Mouse (Mus musculus) kidney, adult 2 months (tissue): ENCODE measurements at regions not wholly inside any gene's neighbourhood (a gene's known extent, or its start where the extent isn't known, plus 50 kb on each side); places are given as distances from the start of the nearest gene placed in this dataset.

Source experiments
- DNase-seq: peaks from one replicate; pipeline ENCODE4 v3.0.0; 2021
- H3K27ac ChIP-seq: fragments of 200-500 bp; 2 replicates; pipeline ENCODE4 v1.5.1; 2012; ENCODE audit warnings: low read depth, low read length, control low read depth, inconsistent platforms; ENCODE audit not compliant: insufficient read depth
- H3K27me3 ChIP-seq: fragments of 200-500 bp; replicated peaks from 2 replicates; pipeline ENCODE4 v1.6.1; 2012; ENCODE audit warnings: mild to moderate bottlenecking, moderate library complexity, low read length, inconsistent platforms; ENCODE audit not compliant: control insufficient read depth, insufficient read depth
- H3K36me3 ChIP-seq: fragments of 200-500 bp; 2 replicates; pipeline ENCODE4 v1.6.1; 2012; ENCODE audit warnings: mild to moderate bottlenecking, moderate library complexity, low read length, inconsistent platforms; ENCODE audit not compliant: control insufficient read depth, insufficient read depth
- H3K4me1 ChIP-seq: fragments of 200-500 bp; 2 replicates; pipeline ENCODE4 v1.6.1; 2011; ENCODE audit warnings: low read length; ENCODE audit not compliant: control insufficient read depth, insufficient read depth
- H3K4me3 ChIP-seq: fragments of 200-500 bp; 2 replicates; pipeline ENCODE4 v1.5.1; 2011; ENCODE audit warnings: mild to moderate bottlenecking, low read depth, low read length, control low read depth; ENCODE audit not compliant: insufficient read depth
- CTCF ChIP-seq: fragments of 200-500 bp; conservative IDR thresholded peaks from 2 replicates; pipeline ENCODE4 v1.5.1; 2011; ENCODE audit warnings: low read depth, mild to moderate bottlenecking, control low read depth, low read length, moderate library complexity, mixed read lengths; ENCODE audit not compliant: insufficient read depth, insufficient read length
- POLR2A ChIP-seq: fragments of 200-500 bp; IDR thresholded peaks from one replicate; pipeline ENCODE4 v1.6.1; 2011; ENCODE audit warnings: low read depth, low read length, control low read depth
- WGBS: fragments of 180-500 bp; shearing (Covaris S2); methylation state at CpG from one replicate; pipeline ENCODE4 v1.1.7; 2018; 5-methylcytosine and 5-hydroxymethylcytosine counted together

DNA sequence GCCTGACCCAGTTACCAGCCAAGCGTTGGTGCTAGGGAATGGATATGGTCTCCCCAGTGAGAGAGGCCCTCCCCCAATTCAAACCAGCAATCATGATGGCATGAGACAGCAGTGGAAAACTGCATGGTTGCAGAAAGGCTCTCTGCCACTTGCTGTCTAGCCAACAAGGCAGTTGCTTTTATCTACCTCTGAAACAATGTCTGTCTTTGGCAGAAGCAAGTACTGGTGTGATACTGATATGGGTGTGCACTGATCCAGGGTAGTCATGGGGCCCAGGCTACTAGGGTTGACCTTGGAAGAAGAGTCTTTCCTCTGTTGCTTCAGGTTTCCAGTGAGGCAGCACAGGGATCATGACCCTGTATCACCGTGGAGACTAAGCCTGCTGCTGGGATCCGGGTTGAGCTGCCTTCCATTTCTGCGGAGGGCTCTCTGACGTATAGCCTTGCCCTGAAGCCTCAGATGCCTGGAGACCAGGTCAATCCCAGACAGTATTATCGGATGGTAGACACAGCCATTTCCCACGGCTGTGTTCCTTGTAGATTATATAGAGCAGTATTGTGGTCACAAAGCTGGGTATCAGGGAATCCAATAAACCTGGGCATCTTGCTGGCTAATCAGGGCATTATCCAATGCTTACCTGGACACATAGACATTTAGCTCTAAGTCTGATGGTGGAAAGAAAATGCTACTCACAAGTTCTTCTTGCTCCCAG is 101.5 kb upstream of the Klf13 start:
- Histone ChIP-seq H3K4me1 (no peaks in the 10 kb centered on the region), H3K36me3 (no peaks in the 10 kb centered on the region), H3K27me3 (no peaks in the 10 kb centered on the region), H3K4me3 (no peak overlapping the region), H3K27ac (no peak overlapping the region)
- no peak for DNase-seq
- 62% methylated on average over 7 of the region's 7 CpGs for WGBS
- TF ChIP-seq CTCF: no peak
- TF ChIP-seq POLR2A: no peak

DNA sequence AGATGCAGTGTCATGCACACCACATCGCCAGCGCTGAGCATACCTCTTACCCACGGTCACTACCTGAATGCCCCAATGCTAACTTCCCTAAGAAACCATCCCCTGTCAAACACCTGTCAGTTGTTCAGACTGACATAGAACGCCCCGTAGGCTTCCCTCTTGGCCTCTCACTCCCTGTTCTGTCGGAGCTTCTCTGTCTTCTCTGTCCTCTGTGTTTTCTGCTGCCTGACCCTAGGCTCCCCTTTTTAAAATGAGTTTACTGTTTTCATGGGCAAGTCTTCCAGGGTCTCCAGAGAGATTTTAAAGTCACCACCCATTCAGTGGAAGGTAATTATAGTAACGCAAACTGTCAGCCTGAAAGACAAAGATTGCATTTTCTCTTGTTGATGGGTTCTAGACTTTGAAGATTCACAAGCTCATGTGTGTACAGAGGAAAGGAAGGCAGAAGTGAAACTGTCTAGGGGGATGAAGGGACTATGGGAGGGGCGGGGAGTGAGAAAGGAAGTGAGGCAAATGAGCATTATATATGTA is 99.1 kb upstream of the Klf13 start:
- whole genome bisulfite sequencing: 87% methylated on average over 8 of the region's 8 CpGs
- Histone ChIP-seq H3K27ac (no peak overlapping the region), H3K27me3 (no peaks in the 10 kb centered on the region), H3K4me1 (no peaks in the 10 kb centered on the region), H3K4me3 (no peak overlapping the region), H3K36me3 (no peaks in the 10 kb centered on the region)
- DNase-seq: no peak
- TF ChIP-seq CTCF: no peak
- no peak for TF ChIP-seq POLR2A

DNA sequence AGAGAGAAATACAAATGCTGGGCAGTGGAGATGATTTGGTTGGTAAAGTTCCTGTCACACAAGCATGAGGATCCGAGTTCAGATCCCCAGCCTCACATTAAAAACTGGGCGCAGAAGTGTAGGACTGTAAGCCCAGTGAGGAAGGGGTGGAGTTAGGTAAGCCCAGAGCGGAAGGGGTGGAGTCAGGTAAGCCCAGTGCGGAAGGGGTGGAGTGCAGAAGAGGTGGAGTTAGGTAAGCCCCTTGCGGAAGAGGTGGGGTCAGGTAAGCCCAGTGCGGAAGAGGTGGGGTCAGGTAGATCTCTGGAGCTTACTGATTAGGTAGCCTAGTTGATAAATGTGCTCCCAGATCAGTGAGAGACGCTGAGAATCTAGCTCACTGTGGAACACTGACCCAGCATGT is 97.4 kb upstream of the Klf13 start:
- TF ChIP-seq POLR2A (no peak), CTCF (no peak)
- H3K4me1 ChIP-seq: no peaks in the 10 kb centered on the region
- DNase-seq: no peak
- WGBS: 93% methylated on average over 7 of the region's 7 CpGs
- no peaks in the 10 kb centered on the region for H3K27me3 ChIP-seq
- H3K36me3 ChIP-seq: no peaks in the 10 kb centered on the region
- no peak overlapping the region for H3K4me3 ChIP-seq
- H3K27ac ChIP-seq: no peak overlapping the region

GRCm38 (mm10) chr7:64035025-64035606 is 96.4 kb upstream of the Klf13 start:
- no peak for DNase-seq
- Histone ChIP-seq H3K27me3 (no peaks in the 10 kb centered on the region), H3K4me1 (no peaks in the 10 kb centered on the region), H3K36me3 (no peaks in the 10 kb centered on the region), H3K4me3 (no peak overlapping the region), H3K27ac (no peak overlapping the region)
- TF ChIP-seq CTCF: no peak
- no peak for TF ChIP-seq POLR2A
- 83% methylated on average over 8 of the region's 8 CpGs for WGBS

DNA sequence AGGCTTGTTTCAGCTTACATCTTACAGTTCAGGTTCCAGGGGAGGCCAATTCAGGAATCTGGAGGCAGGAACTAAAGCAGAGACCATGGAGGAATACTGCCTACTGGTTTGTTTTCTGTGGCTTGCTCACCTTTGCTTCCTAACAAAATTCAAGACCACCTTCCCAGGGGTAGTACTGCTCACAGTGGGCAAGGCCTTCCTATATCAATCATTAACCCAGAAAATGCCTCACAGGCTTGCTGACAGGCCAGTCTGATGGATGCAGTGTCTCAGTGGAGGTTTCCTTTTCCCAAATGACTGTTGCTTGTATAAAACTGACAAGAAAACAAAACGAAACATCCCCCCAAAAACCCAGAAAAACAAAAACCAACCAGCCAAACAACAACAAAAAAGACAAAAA is 95.8 kb upstream of the Klf13 start:
- no peaks in the 10 kb centered on the region for H3K36me3 ChIP-seq
- no peak for DNase-seq
- H3K4me1 ChIP-seq: no peaks in the 10 kb centered on the region
- no peaks in the 10 kb centered on the region for H3K27me3 ChIP-seq
- TF ChIP-seq CTCF (no peak), POLR2A (no peak)
- WGBS: 76% methylated on average over 1 of the region's 1 CpGs
- no peak overlapping the region for H3K27ac ChIP-seq
- no peak overlapping the region for H3K4me3 ChIP-seq

- no peak for TF ChIP-seq POLR2A
- TF ChIP-seq CTCF: no peak
- no peak overlapping the region for H3K27ac ChIP-seq
- no peaks in the 10 kb centered on the region for H3K27me3 ChIP-seq
- WGBS: 61% methylated on average over 2 of the region's 2 CpGs
- DNase-seq: no peak
- H3K4me3 ChIP-seq: no peak overlapping the region
- no peaks in the 10 kb centered on the region for H3K36me3 ChIP-seq
- H3K4me1 ChIP-seq: no peaks in the 10 kb centered on the region
Observed at GRCm38 (mm10) chr7:64033388-64033787, 94.7 kb upstream of the Klf13 start.

DNA sequence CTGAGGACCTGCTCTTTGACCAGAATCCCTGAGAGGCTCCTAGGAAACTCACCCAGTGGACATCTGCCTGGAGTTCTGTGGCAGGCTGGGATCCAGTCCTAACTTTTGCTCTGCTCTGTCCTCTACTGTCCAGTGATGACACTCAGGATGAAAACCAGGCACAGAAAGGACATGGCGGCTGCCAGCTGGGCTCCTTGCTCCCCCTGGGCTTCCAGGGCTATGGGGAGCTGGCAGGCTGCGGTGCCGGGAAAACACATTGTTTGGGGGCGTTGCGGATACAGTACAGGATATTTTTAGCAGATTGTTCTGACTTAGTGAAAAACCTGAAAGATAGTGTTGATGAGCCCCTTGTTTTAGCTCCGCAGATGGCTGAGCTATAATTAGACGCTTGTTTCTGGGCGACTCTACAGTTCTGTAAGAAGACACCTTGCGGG is 94.2 kb upstream of the Klf13 start:
- Histone ChIP-seq H3K27ac (no peak overlapping the region), H3K4me1 (no peaks in the 10 kb centered on the region), H3K4me3 (no peak overlapping the region), H3K27me3 (no peaks in the 10 kb centered on the region), H3K36me3 (no peaks in the 10 kb centered on the region)
- 57% methylated on average over 9 of the region's 9 CpGs for WGBS
- no peak for DNase-seq
- no peak for TF ChIP-seq POLR2A
- TF ChIP-seq CTCF: no peak
